Mouse (Mus musculus): ENCODE results near the gene Tstd1.

The Tstd1 gene

GRCm38 (mm10) chr1:171454926-171455325 lies 36.3 kb downstream of the Tstd1 start:
- no peak for DNase-seq (ENCODE audit: low spot score in 2 of 2)

- no peak for DNase-seq (ENCODE audit: low spot score in 2 of 2)
Observed at GRCm38 (mm10) chr1:171457568-171457967, 38.9 kb downstream of the Tstd1 start.

GRCm38 (mm10) chr1:171459791-171460190 lies 41.1 kb downstream of the Tstd1 start:
- no peak for DNase-seq (ENCODE audit: low spot score in 2 of 2)

DNA sequence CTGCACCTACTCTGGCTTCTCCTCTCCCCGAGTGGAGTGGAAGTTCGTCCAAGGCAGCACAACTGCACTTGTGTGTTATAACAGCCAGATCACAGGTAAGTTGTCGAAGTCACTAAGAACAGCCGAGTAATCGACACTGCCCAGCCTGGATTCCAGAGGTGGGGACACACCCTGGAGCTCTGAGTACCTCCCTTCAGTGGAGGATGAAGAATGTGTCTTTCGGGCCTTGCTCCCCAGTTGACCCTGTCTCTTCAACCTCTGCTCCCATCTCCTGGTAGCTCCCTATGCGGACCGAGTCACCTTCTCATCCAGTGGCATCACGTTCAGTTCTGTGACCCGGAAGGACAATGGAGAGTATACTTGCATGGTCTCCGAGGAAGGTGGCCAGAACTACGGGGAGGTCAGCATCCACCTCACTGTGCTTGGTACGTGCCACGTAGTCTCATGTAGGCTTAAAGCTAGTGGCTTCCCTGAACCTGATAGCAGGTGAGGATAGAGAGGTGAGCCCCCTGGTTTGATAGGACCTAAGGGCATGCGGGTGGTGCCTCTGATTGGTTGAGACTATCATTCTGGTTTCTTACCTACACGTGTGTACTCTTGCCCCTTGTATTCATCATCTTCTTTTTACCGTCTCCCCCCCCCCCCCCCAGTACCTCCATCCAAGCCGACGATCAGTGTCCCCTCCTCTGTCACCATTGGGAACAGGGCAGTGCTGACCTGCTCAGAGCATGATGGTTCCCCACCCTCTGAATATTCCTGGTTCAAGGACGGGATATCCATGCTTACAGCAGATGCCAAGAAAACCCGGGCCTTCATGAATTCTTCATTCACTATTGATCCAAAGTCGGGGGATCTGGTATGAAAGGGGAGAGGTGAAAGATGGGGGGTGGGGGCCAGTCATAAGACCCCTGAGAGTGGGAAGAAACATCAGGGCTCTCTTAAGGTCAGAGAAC lies 42.2 kb downstream of the Tstd1 start:
- no peak for DNase-seq (ENCODE audit: low spot score in 2 of 2)

GRCm38 (mm10) chr1:171463133-171463532 lies 44.5 kb downstream of the Tstd1 start:
- no peak for DNase-seq (ENCODE audit: low spot score in 2 of 2)

GRCm38 (mm10) chr1:171465749-171466412 lies 47.2 kb downstream of the Tstd1 start:
- DNase-seq (ENCODE audit: low spot score in 2 of 2): no peak

GRCm38 (mm10) chr1:171466565-171466964 lies 47.9 kb downstream of the Tstd1 start:
- no peak for DNase-seq (ENCODE audit: low spot score in 2 of 2)

- DNase-seq (ENCODE audit: low spot score in 2 of 2): no peak
Observed at GRCm38 (mm10) chr1:171469678-171470077, 51.0 kb downstream of the Tstd1 start.
